Mouse (Mus musculus): Measurements from ENCODE around the gene Radil. TPM values are rescaled to one million over a fixed set of nuclear protein-coding genes. Genes with fewer than 3 reads are reported as not detected.
A peak's percentile ranks its signal among the peaks of the same experiment; 100 is the strongest.

Radil gene
- polyA plus RNA-seq (2015; fragmentation: Nextera tagmentation; extraction: Ambion mirVana), result 6.9 and 7.9 TPM in 2 replicates

- no peaks in the 10 kb centered on the region for H3K27me3 ChIP-seq
- no peaks in the 10 kb centered on the region for H3K9me3 ChIP-seq (replicated peaks)
- H3K27ac ChIP-seq (replicated peaks), result peak within 1 kb of the TSS; percentile 70
- no peaks in the 10 kb centered on the region for H3K36me3 ChIP-seq
- peaks cover 33% of the 10 kb centered on the region for H3K4me1 ChIP-seq
- peak within 1 kb of the TSS; percentile 53 for H3K4me3 ChIP-seq (replicated peaks)
- H3K4me2 ChIP-seq (replicated peaks), result peak within 1 kb of the TSS; percentile 98
- H3K9ac ChIP-seq, result peak within 1 kb of the TSS; percentile 39
- peak; percentile 87 for ATAC-seq (ENCODE audit: insufficient number of reproducible peaks, low FRiP score, low TSS enrichment, low read depth)
- WGBS, result 2% methylated on average over 80 of the region's 80 CpGs
These were observed at the start of gene Radil for GRCm38 (mm10) chr5:142550706-142551652. Radil (minus strand) TSS chr5:142551098.

- H3K9me3 ChIP-seq (replicated peaks), result no peaks in the 10 kb centered on the region
- no peaks in the 10 kb centered on the region for H3K36me3 ChIP-seq
- H3K27me3 ChIP-seq, result no peaks in the 10 kb centered on the region
- no peak overlapping the region for H3K4me3 ChIP-seq (replicated peaks)
- no peak overlapping the region for H3K4me2 ChIP-seq (replicated peaks)
- no peaks in the 10 kb centered on the region for H3K4me1 ChIP-seq
- 58% methylated on average over 6 of the region's 6 CpGs for WGBS
- no peak for ATAC-seq (ENCODE audit: insufficient number of reproducible peaks, low FRiP score, low TSS enrichment, low read depth)
- H3K27ac ChIP-seq (replicated peaks), result no peak overlapping the region
- H3K9ac ChIP-seq, result no peak overlapping the region
These were observed 46.9 kb upstream of the Radil start for GRCm38 (mm10) chr5:142597648-142598390.

- H3K4me1 ChIP-seq, result no peaks in the 10 kb centered on the region
- H3K27me3 ChIP-seq, result no peaks in the 10 kb centered on the region
- 80% methylated on average over 6 of the region's 6 CpGs for WGBS
- no peak overlapping the region for H3K4me3 ChIP-seq (replicated peaks)
- no peak overlapping the region for H3K27ac ChIP-seq (replicated peaks)
- H3K9ac ChIP-seq, result no peak overlapping the region
- H3K4me2 ChIP-seq (replicated peaks), result no peak overlapping the region
- H3K9me3 ChIP-seq (replicated peaks), result no peaks in the 10 kb centered on the region
- no peak for ATAC-seq (ENCODE audit: insufficient number of reproducible peaks, low FRiP score, low TSS enrichment, low read depth)
- H3K36me3 ChIP-seq, result no peaks in the 10 kb centered on the region
These were observed 45.8 kb upstream of the Radil start for GRCm38 (mm10) chr5:142596723-142597122.

GRCm38 (mm10) chr5:142595698-142596097 lies 44.8 kb upstream of the Radil start:
- H3K36me3 ChIP-seq, result no peaks in the 10 kb centered on the region
- H3K27me3 ChIP-seq, result no peaks in the 10 kb centered on the region
- H3K9ac ChIP-seq, result no peak overlapping the region
- ATAC-seq (ENCODE audit: insufficient number of reproducible peaks, low FRiP score, low TSS enrichment, low read depth), result no peak
- H3K4me2 ChIP-seq (replicated peaks), result no peak overlapping the region
- H3K9me3 ChIP-seq (replicated peaks), result no peaks in the 10 kb centered on the region
- H3K4me1 ChIP-seq, result no peaks in the 10 kb centered on the region
- H3K27ac ChIP-seq (replicated peaks), result no peak overlapping the region
- 83% methylated on average over 3 of the region's 3 CpGs for WGBS
- H3K4me3 ChIP-seq (replicated peaks), result no peak overlapping the region

- Histone ChIP-seq H3K27me3 (no peaks in the 10 kb centered on the region), H3K9me3 (replicated peaks) (no peaks in the 10 kb centered on the region), H3K27ac (replicated peaks) (no peak overlapping the region), H3K4me2 (replicated peaks) (no peak overlapping the region), H3K36me3 (no peaks in the 10 kb centered on the region), H3K4me3 (replicated peaks) (no peak overlapping the region), H3K4me1 (no peaks in the 10 kb centered on the region), H3K9ac (no peak overlapping the region)
- no peak for ATAC-seq (ENCODE audit: insufficient number of reproducible peaks, low FRiP score, low TSS enrichment, low read depth)
- 82% methylated on average over 6 of the region's 6 CpGs for WGBS
These were observed 40.2 kb upstream of the Radil start for GRCm38 (mm10) chr5:142590953-142591616.

GRCm38 (mm10) chr5:142583616-142584126 lies 32.8 kb upstream of the Radil start:
- no peaks in the 10 kb centered on the region for H3K4me1 ChIP-seq
- no peak overlapping the region for H3K4me3 ChIP-seq (replicated peaks)
- H3K4me2 ChIP-seq (replicated peaks), result no peak overlapping the region
- 64% methylated on average over 14 of the region's 14 CpGs for WGBS
- no peaks in the 10 kb centered on the region for H3K9me3 ChIP-seq (replicated peaks)
- no peaks in the 10 kb centered on the region for H3K27me3 ChIP-seq
- H3K36me3 ChIP-seq, result no peaks in the 10 kb centered on the region
- ATAC-seq (ENCODE audit: insufficient number of reproducible peaks, low FRiP score, low TSS enrichment, low read depth), result peak; percentile 77
- H3K9ac ChIP-seq, result no peak overlapping the region
- no peak overlapping the region for H3K27ac ChIP-seq (replicated peaks)

- no peaks in the 10 kb centered on the region for H3K36me3 ChIP-seq
- H3K4me2 ChIP-seq (replicated peaks), result no peak overlapping the region
- H3K9me3 ChIP-seq (replicated peaks), result no peaks in the 10 kb centered on the region
- WGBS, result 18% methylated on average over 5 of the region's 5 CpGs
- H3K27me3 ChIP-seq, result no peaks in the 10 kb centered on the region
- H3K4me3 ChIP-seq (replicated peaks), result no peak overlapping the region
- no peaks in the 10 kb centered on the region for H3K4me1 ChIP-seq
- no peak overlapping the region for H3K9ac ChIP-seq
- ATAC-seq (ENCODE audit: insufficient number of reproducible peaks, low FRiP score, low TSS enrichment, low read depth), result 0 out of 2 replicates have a peak, but pooled peaks have one; percentile 37
- H3K27ac ChIP-seq (replicated peaks), result no peak overlapping the region
These were observed 30.6 kb upstream of the Radil start for GRCm38 (mm10) chr5:142581517-142581916.

- Histone ChIP-seq H3K4me1 (no peaks in the 10 kb centered on the region), H3K4me2 (replicated peaks) (no peak overlapping the region), H3K4me3 (replicated peaks) (no peak overlapping the region), H3K27me3 (no peaks in the 10 kb centered on the region), H3K27ac (replicated peaks) (no peak overlapping the region), H3K9me3 (replicated peaks) (no peaks in the 10 kb centered on the region), H3K9ac (no peak overlapping the region), H3K36me3 (no peaks in the 10 kb centered on the region)
- WGBS, result 89% methylated on average over 10 of the region's 10 CpGs
- ATAC-seq (ENCODE audit: insufficient number of reproducible peaks, low FRiP score, low TSS enrichment, low read depth), result no peak
These were observed 27.3 kb upstream of the Radil start for GRCm38 (mm10) chr5:142578192-142578591.

- H3K27ac ChIP-seq (replicated peaks), result no peak overlapping the region
- no peak overlapping the region for H3K9ac ChIP-seq
- H3K27me3 ChIP-seq, result no peaks in the 10 kb centered on the region
- H3K9me3 ChIP-seq (replicated peaks), result no peaks in the 10 kb centered on the region
- H3K4me3 ChIP-seq (replicated peaks), result no peak overlapping the region
- no peak overlapping the region for H3K4me2 ChIP-seq (replicated peaks)
- no peaks in the 10 kb centered on the region for H3K36me3 ChIP-seq
- WGBS, result 71% methylated on average over 7 of the region's 7 CpGs
- H3K4me1 ChIP-seq, result no peaks in the 10 kb centered on the region
- ATAC-seq (ENCODE audit: insufficient number of reproducible peaks, low FRiP score, low TSS enrichment, low read depth), result no peak
These were observed 25.9 kb upstream of the Radil start for GRCm38 (mm10) chr5:142576832-142577231.

GRCm38 (mm10) chr5:142574323-142575057 lies 23.6 kb upstream of the Radil start:
- Histone ChIP-seq H3K9ac (no peak overlapping the region), H3K4me2 (replicated peaks) (no peak overlapping the region), H3K9me3 (replicated peaks) (no peaks in the 10 kb centered on the region), H3K36me3 (no peaks in the 10 kb centered on the region), H3K4me1 (no peaks in the 10 kb centered on the region), H3K27ac (replicated peaks) (no peak overlapping the region), H3K27me3 (no peaks in the 10 kb centered on the region), H3K4me3 (replicated peaks) (no peak overlapping the region)
- 80% methylated on average over 8 of the region's 8 CpGs for WGBS
- no peak for ATAC-seq (ENCODE audit: insufficient number of reproducible peaks, low FRiP score, low TSS enrichment, low read depth)

Measured in embryonic facial prominence, embryonic 15.5 days (tissue).